13 mouse cellular contexts compared by ENCODE assay signal in the genomic region with DNA sequence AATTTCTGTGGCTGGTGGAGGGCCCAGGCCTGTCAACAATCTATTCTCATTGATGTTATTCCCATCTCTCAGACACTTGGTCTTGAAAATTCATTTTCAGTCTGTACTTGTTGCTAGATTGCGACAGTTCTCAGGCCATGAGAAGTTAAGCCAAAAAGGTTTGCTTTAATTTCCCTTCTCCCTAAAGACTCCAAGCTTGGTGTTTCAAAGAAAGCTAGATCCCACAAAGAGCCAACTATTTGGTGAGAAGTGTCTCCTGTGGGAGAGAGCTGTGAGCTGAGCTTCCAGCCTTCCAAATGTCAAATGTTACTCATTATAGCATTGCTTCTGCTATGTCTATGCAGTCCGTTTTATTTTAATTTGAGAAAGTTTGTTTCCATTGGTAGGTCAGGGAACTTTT.
"Had no signal": no experiment of that assay in that cellular context is flagged by ENCODE, and none has a peak within 500 bp of the region (broad histone marks: within the 10 kb centered on the region; RNA-seq: fewer than 3 reads in every experiment).

No protein-coding gene starts in this region.

- DNase-seq: kidney, postnatal 10 days; kidney, postnatal 36 days; layer of hippocampus, postnatal 36 days; lung, adult 18-20 months; lung, postnatal 10 days; lung, postnatal 36 days; retina, postnatal 1 day; right cerebral cortex, postnatal 25 days; thymus, adult 18-20 months; thymus, postnatal 36 days had no signal

- ATAC-seq: liver, embryonic 12.5 days; midbrain, embryonic 13.5 days; midbrain, embryonic 16.5 days had no signal
